Mouse (Mus musculus): ENCODE data around the gene Dpp6.

Dpp6 gene

GRCm38 (mm10) chr5:26816975-26817941 is at the start of gene Dpp6:
TSS of gene Dpp6 (plus strand) at chr5:26817203.
- DNase-seq (ENCODE audit: low spot score), result peak; percentile 18

GRCm38 (mm10) chr5:26783955-26784354 is 33.0 kb upstream of the Dpp6 start:
- no peak for DNase-seq (ENCODE audit: low spot score)

GRCm38 (mm10) chr5:26795524-26795923 is 21.5 kb upstream of the Dpp6 start:
- DNase-seq (ENCODE audit: low spot score), result no peak

- DNase-seq (ENCODE audit: low spot score), result no peak
Observed at GRCm38 (mm10) chr5:26835972-26836371, 19.0 kb downstream of the Dpp6 start.

- peak; percentile 2 for DNase-seq (ENCODE audit: low spot score)
Observed at GRCm38 (mm10) chr5:26841151-26841550, 24.1 kb downstream of the Dpp6 start.

- DNase-seq (ENCODE audit: low spot score), result no peak
Observed at GRCm38 (mm10) chr5:26854746-26855145, 37.7 kb downstream of the Dpp6 start.

- DNase-seq (ENCODE audit: low spot score), result peak; percentile 4
Observed at GRCm38 (mm10) chr5:26875449-26875848, 58.4 kb downstream of the Dpp6 start.

GRCm38 (mm10) chr5:26887496-26887895 is 70.5 kb downstream of the Dpp6 start:
- DNase-seq (ENCODE audit: low spot score), result no peak

- no peak for DNase-seq (ENCODE audit: low spot score)
Observed at GRCm38 (mm10) chr5:26888080-26888479, 71.1 kb downstream of the Dpp6 start.

GRCm38 (mm10) chr5:26894346-26894745 is 77.3 kb downstream of the Dpp6 start:
- DNase-seq (ENCODE audit: low spot score), result peak; percentile 46

- DNase-seq (ENCODE audit: low spot score), result peak; percentile 63
Observed at GRCm38 (mm10) chr5:26903786-26904185, 86.8 kb downstream of the Dpp6 start.

- peak; percentile 83 for DNase-seq (ENCODE audit: low spot score)
Observed at GRCm38 (mm10) chr5:26904324-26905041, 87.5 kb downstream of the Dpp6 start.

GRCm38 (mm10) chr5:26907151-26907550 is 90.1 kb downstream of the Dpp6 start:
- DNase-seq (ENCODE audit: low spot score), result no peak

- DNase-seq (ENCODE audit: low spot score), result no peak
Observed at GRCm38 (mm10) chr5:26908612-26909011, 91.6 kb downstream of the Dpp6 start.

- no peak for DNase-seq (ENCODE audit: low spot score)
Observed at GRCm38 (mm10) chr5:26910353-26910752, 93.3 kb downstream of the Dpp6 start.

- no peak for DNase-seq (ENCODE audit: low spot score)
Observed at GRCm38 (mm10) chr5:26911965-26912364, 95.0 kb downstream of the Dpp6 start.

- DNase-seq (ENCODE audit: low spot score), result no peak
Observed at GRCm38 (mm10) chr5:26918763-26919162, 101.8 kb downstream of the Dpp6 start.

- DNase-seq (ENCODE audit: low spot score), result no peak
Observed at GRCm38 (mm10) chr5:26924552-26924951, 107.5 kb downstream of the Dpp6 start.

- no peak for DNase-seq (ENCODE audit: low spot score)
Observed at GRCm38 (mm10) chr5:26932413-26933122, 115.6 kb downstream of the Dpp6 start.

GRCm38 (mm10) chr5:26934911-26935310 is 117.9 kb downstream of the Dpp6 start:
- no peak for DNase-seq (ENCODE audit: low spot score)

GRCm38 (mm10) chr5:26941471-26941870 is 124.5 kb downstream of the Dpp6 start:
- no peak for DNase-seq (ENCODE audit: low spot score)

GRCm38 (mm10) chr5:26945169-26945920 is 128.3 kb downstream of the Dpp6 start:
- no peak for DNase-seq (ENCODE audit: low spot score)
